Mouse (Mus musculus) gastrocnemius, adult 2 months (tissue): ENCODE data around the gene Fgd4. TPM values are rescaled to one million over a fixed set of nuclear protein-coding genes. Genes with fewer than 3 reads are reported as not detected.
"Not testable (repeated sequence)": the region's sequence is repeated elsewhere in the genome, so short reads cannot be mapped to it uniquely, and the experiment has no call there.

Experiments
- DNase-seq: peaks from one replicate; pipeline ENCODE4 v3.0.0; 2022
- H3K27ac ChIP-seq: fragments of 200-600 bp; 2 replicates; pipeline ENCODE4 v1.8.1; 2022; ENCODE audit warnings: mild to moderate bottlenecking
- H3K4me3 ChIP-seq: fragments of 200-600 bp; 2 replicates; pipeline ENCODE4 v1.8.1; 2022; ENCODE audit warnings: mild to moderate bottlenecking, moderate library complexity
- CTCF ChIP-seq: fragments of 200-600 bp; IDR thresholded peaks from 2 replicates; pipeline ENCODE4 v1.8.1; 2022; ENCODE audit warnings: antibody characterized with exemption, mild to moderate bottlenecking, moderate library complexity
- intact Hi-C: fragments of 180-260 bp; cut with DNase I; formaldehyde crosslinking; loops from one replicate; pipeline ENCODE4 v1.15.1; 2025
- total RNA-seq, 2 experiments: library from RNA; stranded (reverse); gene quantifications; 2 replicates each; pipeline ENCODE4 v1.2.3; 2021

The Fgd4 gene
- total RNA-seq, 2 experiments from 2014 or later: 20.4 to 28.3 TPM

DNA sequence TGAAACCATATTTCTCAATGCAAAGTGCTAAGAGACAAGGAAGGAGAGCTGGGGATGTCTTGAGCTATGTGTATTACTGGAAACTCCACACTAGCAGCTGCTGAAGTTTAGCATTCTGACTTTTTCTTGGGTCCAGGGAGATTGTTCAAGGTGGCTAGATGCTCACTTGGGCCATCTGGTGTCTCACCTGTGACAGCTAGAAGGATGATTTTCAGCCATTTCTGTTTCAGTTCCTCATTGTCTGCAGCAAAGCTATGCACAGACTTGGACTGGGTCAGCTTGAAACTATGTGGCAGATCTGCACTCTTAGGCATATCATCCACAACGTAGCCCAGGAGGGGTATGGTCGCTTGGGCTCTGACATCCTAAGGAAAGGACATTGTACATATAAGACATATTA is 177.9 kb downstream of the Fgd4 start:
- DNase-seq: no peak
- intact Hi-C loops: no loop called here
- Histone ChIP-seq H3K4me3 (no peak overlapping the region), H3K27ac (no peak overlapping the region)
- no peak for TF ChIP-seq CTCF

DNA sequence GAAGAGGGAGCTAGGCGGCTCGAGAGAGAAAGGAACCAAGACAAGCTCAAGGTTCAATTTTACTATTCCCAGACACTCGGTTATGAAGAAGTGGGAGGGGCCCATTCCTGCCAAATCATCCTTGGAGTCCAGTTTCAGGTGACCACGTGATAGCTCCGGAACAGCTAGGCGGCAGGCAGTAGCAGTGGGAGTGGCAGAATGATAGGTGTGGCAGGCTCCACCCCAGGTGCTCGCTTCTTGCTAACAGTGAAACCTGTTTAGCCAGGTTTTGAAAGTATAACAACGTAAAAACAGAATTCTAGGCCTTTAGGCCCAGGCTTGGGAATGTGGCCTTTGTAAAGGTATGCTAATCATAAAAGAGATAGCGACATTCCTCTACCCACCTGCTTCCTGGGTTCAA is 233.1 kb downstream of the Fgd4 start:
- H3K27ac ChIP-seq, DNase-seq, H3K4me3 ChIP-seq, intact Hi-C loops: not testable (repeated sequence)

Other genes starting within 250 kb of the Fgd4 start
- gene Dnm1l, start 241.6 kb downstream of the Fgd4 start, total RNA-seq: 10 to 100 TPM; 52.0 to 75.0 TPM
- gene Olfr19, start 75.9 kb upstream of the Fgd4 start, total RNA-seq: not detected
- not detected for gene Spag6l, start 228.9 kb upstream of the Fgd4 start, total RNA-seq